Mouse (Mus musculus): Measurements from ENCODE around the gene Fam214b.

The Fam214b gene

DNA sequence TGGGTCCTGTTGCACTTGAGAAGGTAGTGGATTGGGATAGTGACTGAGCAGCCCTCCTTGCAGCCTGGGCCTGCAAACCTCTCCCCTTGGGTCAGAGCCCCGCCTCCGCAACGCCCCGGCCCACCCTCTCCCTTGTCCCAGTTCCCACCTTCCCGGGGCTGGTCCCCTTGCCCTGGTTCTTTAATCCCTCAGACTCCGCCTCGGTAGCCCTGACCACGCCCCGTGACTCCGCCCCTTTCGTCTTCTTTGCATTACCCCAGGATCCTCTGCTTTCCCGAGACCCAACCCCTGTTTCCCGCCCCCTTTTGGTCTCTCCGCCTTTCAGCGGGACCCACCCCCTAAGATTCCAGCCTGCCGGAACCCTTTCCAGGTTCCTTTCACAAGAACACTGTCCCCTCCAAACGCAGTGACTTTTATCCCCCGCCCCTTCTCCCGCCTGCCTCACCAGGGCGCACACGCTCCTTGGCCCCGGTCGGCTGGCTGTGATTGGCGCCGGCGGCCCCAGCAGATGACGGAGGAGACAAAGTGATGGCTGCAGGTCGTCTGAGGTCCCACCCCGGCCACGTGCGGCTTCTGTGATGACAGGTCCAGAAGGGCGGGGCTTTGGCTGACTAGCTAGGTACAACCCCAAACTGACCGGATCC is at the start of gene Fam214b:
Gene Fam214b (minus strand): TSS at position 562 of the 644 bp plus-strand sequence.
- peak; percentile 93 for DNase-seq

DNA sequence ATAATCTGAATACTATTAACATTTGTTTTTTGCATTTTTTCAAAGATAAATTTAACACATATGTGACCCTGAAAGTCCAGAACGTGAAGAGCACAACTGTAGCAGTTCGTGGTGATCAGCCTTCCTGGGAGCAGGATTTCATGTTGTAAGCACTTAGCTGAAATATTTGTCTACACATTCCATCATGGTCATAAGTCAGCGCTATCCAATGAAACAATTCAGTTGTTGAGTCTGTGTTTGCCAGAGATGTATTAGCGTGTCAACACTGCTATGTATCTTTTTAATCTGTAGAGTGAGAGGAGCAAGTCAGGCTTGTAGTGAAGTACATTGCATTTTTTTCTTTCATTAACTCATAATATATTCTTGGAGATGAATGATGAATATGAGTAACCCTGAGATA is 45.2 kb upstream of the Fam214b start:
- no peak for DNase-seq

DNA sequence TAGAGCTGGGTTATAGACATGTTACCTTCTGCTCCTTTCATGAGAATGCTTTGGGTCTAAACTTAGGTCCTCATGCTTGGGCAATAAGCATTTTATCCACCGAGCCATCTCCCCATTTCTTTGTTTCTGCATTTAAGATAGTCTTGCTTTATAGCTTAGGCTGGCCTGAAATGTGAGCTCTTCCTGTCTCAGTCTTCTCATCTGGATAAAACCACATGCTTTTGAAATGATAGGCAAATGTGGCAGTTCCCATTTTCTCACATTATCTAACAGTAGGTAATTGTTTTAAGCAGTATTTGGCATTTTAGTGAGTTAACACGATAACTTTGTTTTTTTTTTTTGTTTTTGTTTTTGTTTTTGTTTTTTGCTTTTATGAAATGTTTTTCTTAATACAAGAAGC is 43.9 kb upstream of the Fam214b start:
- DNase-seq, result no peak

DNA sequence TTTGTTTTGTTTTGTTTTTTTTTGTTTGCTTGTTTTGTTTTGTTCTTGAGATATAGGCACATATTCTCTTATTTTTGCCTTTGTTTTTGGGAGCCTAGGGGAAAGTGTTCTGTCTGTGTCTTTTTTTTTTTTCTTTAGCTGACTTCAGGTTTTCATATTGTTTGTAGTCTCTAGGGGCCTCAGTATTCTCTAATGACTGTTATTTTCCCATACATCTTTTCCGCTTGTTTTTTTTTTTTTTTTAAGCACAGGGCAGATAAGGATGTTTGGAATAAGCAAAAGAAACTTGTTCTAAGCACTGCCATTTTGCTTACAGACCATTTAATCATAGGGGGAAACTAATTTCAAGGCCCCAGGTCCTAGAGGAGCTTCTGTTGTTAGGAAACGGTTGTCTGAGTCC is 36.4 kb upstream of the Fam214b start:
- no peak for DNase-seq

DNA sequence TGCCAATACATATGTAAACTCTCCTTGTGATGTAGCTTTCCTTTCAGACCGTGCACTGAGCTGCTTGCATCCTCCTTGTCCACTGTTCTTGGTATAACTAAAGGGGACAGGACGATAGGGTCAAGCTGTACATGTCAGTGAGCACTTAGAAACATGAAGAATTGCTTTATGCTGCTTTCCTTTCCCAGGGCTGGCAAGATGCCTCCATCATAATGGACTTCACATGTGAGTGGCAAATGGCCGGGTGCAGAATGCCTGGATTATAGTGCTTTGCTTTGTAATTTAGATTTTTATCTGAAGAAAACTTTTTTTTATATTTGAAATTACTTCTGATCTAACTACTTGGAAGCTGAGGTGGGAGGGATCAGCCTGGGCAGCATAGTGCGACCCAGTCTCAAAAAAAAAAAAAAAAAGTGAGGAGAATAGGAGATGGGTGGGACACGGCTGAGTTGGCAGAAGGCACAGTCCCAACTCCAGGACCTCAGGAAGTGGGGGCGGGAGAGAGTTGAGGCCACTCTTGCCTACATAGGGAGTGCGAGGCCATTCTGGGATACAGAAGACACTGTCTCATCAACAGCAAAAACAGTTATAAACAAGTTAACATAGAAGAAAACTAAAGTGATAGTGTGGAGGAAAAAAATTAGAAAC is 32.2 kb upstream of the Fam214b start:
- DNase-seq, result no peak

- DNase-seq, result no peak
Measured at GRCm38 (mm10) chr4:43074923-43075322, 28.9 kb upstream of the Fam214b start.

DNA sequence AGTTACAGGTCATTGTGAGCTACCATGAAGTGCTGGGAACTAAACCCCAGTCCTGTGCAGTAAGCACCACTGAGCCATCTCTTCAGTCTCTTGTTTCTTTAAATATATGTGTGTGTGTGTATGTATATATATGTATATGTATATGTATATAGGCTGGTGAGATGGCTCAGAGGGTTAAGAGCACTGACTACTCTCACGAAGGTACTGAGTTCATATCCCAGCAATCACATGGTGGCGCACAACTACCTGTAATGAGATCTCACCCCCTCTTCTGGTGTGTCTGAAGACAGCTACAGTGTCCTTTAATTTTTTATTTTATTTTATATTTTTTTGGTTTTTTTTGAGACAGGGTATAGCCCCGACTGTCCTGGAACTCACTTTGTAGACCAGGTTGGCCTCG is 19.5 kb upstream of the Fam214b start:
- DNase-seq, result no peak

- no peak for DNase-seq
Measured at GRCm38 (mm10) chr4:43060286-43060685, 14.3 kb upstream of the Fam214b start.

DNA sequence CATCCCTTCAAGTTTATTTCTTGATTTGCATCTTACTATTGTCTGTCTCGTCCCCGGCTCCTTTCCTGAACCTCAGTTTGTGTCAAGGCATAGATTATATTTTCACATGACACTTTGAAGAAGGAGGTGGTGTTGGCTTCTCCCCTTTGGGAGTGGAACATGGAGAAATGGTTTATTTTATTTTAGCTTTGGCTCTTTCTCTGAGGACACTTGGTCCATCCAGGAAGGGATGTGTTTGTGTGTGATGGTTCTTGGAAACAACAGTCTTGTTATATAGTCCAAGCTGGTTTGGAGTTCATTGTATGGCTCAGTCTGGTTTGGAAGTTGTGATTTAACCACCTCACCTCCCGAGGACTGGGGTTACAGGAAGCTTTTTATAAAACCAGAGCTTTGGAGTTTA is 13.7 kb upstream of the Fam214b start:
- no peak for DNase-seq

- peak; percentile 93 for DNase-seq
Measured at GRCm38 (mm10) chr4:43058753-43059654, 13.0 kb upstream of the Fam214b start, which contains the start of gene Unc13b. Unc13b (plus strand) TSS chr4:43058953.

DNA sequence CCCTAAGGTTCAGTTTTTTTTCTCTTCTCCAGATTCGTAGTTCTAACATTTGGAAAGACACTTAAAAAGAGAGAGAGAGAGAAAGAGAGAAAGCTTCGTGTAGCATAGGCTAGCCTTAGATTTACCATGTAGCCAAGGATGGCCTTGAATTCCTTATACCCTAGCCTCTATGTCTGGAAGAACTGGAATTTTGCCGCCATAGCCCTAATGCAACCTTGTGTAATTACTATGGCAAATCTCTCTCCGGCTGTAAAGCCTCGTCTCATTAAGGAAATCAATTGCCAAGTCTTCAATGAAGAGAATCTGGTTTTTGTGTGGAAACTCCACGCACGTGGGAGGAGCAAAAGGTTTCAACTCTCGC is 12.4 kb upstream of the Fam214b start:
- DNase-seq, result no peak

DNA sequence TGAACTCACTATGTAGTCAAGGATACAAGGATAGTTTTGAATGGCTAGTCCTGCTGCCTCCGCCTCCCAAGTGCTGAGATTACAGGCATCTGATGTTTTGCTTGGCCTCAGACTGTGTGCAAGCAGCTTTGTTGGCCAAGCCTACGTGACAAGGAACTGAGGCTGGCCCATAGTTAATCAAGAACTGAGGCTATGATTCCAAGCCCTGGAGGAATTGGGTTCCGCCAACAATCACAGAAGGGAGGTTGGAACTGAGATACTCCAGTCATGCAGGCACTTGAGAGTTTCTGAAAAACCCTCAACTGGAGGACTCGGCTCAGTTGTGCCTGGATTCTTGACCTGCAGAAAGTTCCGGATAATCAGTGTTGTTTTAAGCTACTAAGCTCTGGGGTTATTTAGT is 11.6 kb upstream of the Fam214b start:
- no peak for DNase-seq

DNA sequence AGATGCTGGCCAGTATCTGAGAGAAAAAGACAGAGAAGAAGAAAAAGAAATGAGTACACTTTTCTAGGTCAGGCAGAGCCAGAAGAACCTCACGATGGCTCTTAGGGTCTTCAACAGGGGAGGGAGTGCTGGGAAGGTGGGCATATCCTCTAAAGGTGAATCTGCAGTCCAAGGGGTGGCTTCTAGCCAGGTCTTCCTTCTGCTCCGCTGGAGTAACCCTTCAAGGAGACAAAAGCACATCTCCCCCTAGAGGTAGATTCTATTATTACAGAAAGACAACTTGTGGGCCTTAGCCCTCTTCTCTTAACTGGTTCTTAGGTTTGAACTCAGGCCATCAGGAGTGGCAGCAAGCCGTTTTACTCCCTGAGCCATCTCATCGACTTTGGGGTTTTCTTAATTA is 6.6 kb upstream of the Fam214b start:
- no peak for DNase-seq

DNA sequence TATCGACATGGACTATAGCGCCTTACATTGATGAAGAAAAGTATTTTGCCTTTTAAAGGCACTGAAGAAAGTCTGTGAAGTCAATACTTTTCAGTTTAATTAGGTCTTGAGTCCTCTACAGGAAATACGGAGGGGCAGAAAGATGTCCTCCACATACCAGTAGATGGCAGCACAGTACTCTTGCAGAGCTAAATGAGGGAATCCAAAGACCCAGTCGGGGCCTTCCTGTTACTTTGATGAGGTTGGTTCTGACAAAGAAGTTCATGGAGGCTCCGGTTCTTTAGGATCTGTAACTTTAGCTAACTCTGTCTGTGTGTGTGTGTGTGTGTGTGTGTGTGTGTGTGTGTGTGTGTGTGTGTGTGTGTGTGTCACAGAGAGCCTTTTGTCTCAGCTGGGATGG is 1.2 kb upstream of the Fam214b start:
- peak; percentile 55 for DNase-seq

DNA sequence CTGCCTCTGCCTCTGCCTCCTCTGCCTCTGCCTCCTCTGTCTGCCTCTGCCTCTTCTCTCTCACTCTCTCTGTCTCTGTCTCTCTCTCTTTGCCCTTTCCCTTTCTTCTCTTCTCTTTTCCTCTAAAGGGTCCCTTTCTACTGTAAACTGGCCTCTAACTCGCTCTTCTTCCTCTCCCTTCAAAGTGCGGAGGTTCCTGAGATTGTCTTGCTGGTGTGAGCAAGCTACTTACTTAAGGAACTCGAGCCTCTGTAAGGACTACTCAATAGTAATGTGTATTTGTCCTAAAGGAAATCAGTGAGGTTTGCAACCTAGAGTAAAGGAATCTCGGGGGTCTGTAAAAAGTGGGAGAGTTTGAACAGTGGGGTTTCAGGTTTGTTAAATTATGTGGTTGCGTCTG is 587 bp upstream of the Fam214b start:
- no peak for DNase-seq

DNA sequence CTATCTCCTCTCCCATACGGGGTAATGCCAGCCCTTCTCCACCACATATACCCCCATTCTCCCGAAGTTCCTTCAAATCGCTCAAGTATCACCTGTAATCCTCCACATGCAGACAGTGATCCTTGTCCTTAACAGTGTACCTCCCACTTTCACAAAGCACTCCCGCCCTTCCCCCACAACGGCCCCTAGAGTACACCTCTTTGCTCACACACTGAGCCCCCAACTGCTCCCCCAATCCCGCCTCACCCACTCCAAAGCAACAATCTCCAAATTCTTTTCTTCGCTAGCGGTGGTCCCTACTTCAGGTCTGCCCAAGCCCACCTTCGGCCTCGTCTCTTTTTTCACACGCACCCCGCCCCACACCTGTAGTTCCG is 748 bp downstream of the Fam214b start:
- no peak for DNase-seq

DNA sequence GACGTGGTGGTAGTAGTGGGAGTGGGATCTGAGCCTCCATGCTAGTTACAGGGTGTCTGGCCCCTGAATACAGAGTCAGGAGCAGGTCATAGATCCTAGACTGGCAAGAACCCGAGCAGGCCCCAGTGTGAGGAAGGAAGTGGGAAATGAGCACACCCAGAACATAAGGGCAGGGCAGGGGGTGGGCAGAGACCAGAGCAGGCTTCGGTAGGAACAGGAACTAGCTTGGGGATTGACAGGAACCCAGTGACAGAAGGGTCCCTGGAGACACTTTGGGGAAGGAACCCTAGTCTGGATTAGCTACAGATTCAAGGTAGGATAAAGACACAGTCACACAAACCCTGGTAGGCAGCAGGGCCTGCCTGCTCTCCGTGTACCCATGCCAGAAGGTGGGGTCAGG is 1.3 kb downstream of the Fam214b start:
- no peak for DNase-seq

- peak; percentile 56 for DNase-seq
Measured at GRCm38 (mm10) chr4:43043644-43044357, 2.2 kb downstream of the Fam214b start.

DNA sequence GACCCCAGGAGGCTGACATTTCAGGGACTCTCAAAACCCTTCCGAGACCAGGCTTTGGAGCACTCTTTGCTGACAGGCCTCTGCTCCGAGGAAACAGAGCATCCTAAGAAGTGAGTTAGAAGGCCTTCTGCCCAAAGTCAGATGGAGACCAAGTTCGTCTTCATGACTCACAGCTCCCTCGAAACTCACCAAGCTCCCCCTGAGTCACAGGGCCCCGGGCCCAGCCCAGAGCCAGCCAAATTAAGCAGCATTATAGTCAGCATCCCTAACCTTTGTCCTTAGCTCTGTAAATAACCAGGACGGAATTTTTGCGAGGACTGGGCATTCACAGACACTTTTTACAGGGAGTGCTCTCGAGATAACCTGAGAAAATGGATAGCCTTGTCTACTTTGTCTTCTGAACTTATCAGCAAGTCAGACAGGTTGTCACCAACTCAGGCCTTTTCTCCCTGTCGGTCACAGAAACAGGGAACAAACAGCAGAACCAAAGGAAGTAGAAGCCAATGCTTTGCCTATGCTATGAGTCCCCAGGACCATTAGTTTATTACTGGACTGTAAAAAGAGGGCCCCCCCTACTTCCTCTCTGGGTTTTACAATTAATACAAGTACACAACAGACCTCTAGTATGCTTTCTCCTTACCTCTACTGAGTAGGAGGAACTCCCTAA is 5.0 kb downstream of the Fam214b start:
- no peak for DNase-seq

DNA sequence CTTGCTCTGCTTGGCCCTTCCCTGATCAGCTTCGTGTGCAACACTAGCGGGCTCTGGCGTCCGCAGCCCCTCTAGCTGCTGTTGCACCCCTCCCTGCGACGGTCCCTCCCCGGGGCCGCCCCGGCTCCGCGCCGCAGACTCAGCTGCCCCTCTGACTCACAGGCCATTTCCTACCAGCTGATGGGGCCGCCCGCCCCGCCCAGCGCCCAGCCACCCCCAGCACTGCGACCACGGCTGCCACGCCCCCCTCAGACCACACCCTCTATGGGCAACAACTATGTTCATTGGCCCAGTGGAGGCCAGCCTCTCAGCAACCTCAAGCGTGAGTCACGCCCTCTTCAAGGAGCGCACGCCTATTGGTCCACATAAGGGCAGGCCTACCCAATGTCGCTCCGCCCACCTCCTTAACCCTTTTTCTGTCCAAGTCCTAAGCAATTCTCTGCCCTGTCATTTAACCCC is 5.9 kb downstream of the Fam214b start:
- DNase-seq, result peak; percentile 89

DNA sequence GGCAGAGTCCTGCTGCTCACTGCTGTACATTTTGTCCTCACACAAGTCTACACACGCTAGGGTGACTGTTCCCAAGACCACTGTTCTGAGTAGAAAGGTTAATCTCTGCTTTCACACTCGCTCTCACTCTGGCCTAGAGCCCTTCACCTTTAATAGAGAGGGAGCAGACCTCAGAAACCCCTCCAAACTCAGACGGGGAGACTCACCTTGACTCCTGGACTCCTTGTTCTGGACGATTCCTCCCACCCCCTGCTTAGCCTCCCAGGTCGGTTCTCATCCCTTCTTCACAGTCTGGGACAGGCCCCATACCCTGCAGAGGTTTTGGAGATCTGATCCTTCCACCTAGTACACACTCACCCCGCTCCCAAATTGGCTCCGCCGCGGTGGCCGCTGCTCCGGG is 6.4 kb downstream of the Fam214b start:
- no peak for DNase-seq

Data from right cerebral cortex, postnatal 4 days (tissue).